Mouse (Mus musculus): ENCODE data around the gene Prkra.
"Not testable (repeated sequence)": the region's sequence is repeated elsewhere in the genome, so short reads cannot be mapped to it uniquely, and the experiment has no call there.

The Prkra gene

DNA sequence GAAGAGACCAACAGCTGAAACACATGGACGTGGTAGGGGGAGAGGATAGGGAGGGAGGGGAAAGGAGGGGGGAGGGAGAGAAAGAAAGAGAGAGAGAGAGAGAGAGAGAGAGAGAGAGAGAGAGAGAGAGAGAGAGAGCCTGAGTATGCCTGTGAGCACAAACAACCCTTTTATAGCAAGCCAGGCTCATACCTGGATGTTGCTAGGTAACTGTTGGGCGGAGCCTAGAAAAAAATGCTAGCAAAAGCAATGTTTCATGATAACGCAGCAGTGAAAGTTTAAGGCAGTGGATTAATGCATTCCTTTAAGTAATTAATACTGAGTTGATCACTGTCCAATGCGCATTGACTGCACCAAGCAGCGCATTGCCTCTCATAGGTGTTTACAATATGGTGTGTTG is 6.8 kb upstream of the Prkra start:
- DNase-seq = no peak

DNA sequence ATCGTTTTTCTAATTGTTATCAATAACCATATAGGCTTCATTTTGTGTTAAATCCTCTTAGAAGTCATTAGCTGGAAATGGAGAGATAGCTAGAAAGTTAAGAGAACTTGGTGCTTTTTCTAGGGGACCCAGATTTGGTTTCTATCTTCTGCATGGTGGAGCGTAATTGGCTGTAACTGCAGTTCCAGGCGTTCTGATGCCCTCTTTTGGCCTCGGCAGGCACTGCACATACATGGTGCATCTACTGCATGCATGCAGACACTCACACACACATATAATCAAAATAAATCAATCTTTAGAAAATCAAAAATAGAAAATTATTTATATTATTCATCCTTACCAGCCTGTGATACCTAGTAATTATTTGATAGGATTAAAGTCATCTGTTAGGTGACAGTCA is 5.3 kb upstream of the Prkra start:
- DNase-seq = no peak

DNA sequence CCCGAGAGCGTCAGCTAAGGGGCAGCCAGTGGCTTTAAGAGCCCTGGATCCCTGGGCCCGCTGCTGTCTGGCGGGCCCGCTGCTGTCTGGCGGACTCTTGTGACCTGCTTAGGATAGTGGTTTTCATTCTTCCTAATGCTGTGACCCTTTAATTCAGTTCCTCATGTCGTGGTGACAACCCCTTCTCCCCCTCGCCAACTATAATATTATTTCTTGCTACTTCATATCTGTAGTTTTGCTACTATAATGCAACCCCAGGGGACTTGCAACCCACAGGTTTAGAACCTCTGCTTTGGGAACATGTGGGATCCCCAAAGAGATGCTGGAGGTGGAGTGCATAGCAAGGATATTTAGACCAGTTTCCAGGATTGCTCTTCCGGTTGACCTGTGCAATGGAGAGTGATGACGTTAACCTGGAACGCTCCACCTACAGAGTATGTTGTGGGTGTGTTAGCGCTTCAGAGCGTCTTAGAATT is 889 bp upstream of the Prkra start:
- DNase-seq = no peak

DNA sequence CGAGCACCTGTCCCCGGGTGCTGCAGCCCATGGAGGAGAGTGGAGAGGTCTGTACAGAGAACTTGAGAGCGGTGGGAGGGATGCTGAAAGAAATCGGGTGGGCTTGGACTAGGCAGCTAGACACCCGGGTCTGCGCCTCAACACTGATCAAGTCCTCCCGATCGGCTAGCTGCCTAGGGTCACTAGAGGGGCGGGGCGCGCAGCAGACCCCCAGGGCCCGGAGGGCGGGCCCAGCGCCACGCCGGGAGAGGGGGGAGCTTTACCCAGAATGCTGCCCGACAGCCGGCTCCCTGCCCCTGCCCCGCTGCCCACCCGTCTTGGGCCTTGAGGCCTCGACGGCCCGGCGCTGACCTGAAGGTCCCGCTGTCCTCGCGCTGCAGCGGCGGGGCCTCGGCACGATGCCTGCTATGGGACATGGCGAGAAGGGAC is 360 bp downstream of the Prkra start:
- DNase-seq = no peak

DNA sequence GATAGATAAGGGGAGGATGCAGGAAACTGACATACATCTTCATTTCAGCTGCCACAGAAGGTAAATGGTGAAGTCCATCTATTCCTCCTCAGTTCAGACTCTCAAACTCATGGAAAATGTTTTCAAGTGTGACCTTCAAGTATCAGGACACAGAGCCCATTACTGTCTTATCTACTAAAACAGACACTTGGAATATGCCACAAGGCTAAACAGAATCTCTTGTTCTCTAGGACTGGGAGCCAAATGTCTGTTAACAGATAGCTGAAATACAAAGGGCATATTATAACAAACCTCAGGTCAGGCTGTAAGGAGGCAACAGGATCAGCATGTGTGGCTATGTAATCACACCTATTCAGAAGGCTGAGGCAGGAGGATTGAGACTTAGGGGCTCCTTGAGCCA is 4.0 kb downstream of the Prkra start:
- DNase-seq = no peak

DNA sequence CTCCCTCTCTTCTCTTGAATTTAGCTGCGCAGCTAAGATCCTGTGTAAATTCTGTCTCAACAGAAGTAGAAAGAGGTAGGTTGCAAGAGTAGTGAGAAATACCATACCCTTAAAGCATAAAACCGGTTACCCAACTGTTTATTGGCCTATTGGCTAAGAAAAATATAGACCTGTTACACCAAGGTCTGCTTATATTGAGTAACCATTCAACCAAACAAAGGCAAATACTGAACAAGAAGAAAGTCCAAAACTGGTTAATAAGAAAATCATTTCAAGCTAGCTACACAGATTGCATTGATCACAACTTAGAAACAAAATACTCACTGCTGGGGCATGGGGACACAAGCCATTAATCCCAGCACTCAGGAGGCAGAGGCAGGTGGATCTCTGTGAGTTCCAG is 8.2 kb downstream of the Prkra start:
- no peak for DNase-seq

DNA sequence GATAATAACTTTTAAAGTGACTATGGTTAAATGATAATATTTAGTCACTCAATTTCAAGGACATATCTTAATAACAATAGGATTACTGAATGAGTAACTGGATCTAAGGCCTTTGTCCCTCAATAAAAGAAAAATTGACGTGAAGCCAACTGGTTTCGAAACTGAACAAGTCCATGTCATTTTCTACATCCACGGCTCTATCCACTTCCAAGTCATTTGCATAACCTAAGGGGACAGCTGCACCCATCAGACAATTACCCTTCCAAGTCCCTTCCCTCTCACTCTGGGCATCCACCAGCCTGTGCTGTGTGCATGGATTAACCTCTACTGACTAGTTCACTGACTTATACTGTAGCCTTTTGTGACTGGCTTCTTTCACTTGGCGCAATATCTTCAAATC is 16.2 kb downstream of the Prkra start:
- no peak for DNase-seq

DNA sequence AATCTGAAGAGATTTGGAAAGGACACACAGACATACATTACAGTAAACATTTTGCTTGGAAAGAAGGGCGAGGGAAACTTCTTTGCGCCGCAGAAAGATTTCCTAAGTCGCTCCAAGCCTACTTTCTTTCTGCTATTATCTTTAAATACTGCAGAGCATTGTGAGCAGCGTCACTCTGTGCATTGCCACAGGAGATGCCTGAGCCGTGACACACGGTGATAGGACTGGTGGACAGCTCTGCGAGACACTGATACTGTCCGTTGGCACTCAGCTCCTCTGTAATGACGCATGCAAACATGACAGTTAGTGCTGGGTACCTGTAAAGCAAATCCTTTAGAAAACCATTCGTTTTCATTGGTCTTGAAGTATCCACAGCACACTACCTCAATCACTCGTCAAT is 17.5 kb downstream of the Prkra start:
- no peak for DNase-seq

DNA sequence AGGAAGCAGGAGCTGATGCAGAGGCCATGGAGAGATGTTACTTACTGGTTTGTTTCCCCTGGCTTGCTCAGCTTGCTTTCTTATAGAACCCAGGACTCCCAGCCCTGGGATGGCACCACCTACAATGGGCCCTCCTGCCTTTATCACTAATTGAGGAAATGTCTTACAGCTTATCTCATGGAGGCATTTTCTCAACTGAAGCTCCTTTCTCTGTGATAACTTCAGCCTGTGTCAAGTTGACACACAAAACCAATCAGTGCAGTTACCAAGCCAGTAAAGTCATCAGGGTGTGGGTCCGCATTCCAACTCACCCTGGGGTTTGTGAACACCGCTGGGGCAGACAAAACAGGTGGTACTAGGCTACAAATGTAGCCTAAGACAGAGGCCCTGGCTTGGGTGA is 25.5 kb downstream of the Prkra start:
- DNase-seq = not testable (repeated sequence)

DNA sequence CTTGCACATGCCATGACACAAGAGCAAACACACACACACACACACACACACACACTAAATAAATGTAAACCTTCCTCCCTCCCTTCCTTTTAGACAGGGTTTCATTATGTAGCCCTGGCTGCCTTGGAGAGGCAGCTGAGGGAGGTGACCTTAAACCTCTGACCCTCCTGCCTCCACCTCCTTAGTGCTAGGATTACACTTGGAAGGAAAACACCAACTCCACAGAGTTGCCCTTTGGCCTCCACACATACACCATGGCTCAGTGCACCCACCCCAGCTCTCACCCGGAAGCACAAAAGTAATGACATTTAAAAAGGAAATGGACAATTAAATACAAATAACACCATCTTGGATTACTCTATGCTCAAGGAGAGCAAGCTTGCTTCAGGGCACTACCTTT is 26.1 kb downstream of the Prkra start:
- no peak for DNase-seq

DNA sequence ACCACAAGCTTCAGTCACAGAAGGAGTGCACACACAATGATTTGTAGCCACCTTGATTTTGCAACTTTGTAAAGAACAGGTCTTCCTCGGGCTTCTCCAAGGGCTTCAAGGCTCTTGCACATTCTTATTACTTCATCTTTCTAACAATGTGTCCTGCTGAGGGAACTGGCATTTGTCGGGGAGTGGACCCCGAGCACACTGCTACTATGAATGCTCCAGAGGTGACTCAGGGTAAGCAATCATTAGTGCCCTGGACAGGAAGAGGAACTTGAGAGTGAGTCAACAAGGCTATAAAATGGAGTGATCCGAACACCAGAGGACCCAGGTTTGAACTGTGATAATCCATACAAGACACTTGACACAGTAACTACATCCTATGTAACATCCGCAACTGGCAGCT is 27.6 kb downstream of the Prkra start:
- no peak for DNase-seq

DNA sequence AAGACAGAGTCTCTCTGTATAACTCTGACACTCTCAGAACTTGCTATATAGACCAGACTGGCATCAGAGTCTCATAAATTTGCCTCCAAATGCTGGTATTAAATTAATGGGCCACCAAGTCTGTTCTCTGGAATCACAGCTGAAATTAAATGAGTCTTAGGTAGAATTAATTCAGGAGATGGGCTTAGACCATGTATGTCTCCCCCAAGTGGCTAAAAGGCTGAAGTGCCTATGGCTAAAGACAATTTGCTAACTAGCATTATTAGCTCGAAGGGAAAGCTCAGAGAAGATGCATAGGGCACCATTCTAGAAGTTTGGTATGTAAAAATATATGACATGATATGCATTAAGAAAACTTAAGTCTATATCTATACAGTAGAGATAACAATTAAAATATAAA is 29.7 kb downstream of the Prkra start:
- peak; percentile 56 for DNase-seq

DNA sequence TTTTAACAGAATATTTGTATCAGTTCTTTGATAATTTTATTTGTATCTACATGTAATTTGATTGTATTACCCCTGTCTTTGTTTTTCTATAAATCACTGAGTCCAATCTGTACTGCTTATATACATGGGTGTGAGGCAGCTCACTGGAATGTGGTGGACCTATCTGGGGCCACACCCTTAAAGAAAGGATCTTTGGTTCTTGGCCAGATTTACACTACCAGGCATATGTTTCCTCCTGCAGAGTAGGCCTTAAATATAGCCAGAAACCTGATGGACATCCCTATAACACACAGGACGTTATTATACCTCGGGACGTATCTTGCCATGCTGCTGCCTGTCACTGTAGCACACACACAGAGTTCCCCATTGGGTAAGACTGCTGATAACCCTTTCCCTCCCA is 35.8 kb downstream of the Prkra start:
- DNase-seq = no peak

DNA sequence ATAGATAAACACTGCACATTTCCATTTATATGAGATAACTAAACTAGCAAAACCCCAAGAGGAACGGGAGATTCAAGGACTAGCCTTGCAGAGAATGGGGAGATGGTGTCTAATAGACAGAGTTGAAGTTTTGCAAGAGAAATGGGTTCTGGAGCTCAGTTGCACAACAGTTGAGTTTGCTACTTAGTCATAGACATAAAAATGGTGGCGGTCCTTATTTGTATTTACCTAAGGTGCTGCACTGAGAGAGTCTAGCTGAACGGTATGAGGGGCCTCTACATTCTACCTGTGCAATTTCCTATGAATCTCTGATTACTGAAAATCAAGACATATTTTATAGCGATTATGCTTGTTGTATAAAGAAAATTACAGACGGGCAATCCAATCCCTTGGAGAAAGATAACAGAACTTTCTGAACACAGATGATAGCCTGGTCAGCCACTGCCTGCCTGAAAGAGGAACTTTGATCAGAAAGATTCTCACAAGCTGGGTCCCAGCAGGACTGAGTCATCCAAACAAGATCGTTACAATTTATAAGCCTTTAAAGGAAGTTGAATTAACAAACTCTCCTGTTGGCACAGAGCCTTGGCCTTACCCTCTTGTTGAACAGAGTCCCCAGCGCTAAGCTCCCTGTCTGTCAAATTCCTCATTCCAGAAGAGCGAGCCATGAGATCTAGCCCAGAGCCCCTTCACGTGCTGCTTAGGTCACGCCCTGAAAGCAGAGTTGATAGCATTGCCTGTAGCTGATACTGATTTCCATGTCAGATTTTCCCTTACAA is 37.3 kb downstream of the Prkra start:
- no peak for DNase-seq

DNA sequence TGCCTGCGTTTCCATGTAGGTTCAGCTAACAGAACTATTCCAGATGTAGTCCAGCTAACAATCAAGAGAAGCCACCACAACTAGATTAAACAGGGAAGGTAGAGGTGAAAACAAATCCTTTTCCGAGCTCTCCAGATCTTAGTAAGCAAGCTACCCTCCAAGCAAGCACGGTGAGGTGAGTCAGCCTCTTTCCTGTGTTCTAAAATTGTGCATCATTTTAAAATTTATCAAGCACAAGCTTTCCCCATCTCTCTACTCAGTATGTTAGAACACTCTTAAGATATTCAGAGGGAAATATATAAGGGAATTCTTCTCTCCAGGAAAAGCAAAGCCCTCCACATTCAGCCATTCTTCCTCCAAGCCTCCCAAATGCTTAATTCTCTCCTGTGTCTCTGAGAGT is 41.1 kb downstream of the Prkra start:
- DNase-seq = no peak

DNA sequence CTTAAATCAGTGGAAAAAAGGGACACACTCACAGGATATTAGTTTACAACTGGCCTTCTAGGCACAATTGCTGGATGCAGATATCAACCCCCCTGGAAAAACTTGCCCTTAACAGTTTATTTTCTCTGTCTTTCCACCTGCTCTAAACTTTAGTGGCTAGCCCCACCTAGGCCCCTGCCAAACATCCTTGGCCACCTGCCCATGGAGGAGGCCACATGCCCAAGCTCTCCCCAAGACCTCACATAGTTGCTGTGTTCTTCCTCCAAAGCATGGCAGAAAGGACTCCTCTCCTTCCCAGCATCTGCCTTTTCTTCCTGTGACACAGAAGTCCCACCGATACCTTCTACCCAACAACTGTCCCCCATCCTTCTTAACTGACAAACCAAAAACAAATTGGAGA is 45.6 kb downstream of the Prkra start:
- no peak for DNase-seq

DNA sequence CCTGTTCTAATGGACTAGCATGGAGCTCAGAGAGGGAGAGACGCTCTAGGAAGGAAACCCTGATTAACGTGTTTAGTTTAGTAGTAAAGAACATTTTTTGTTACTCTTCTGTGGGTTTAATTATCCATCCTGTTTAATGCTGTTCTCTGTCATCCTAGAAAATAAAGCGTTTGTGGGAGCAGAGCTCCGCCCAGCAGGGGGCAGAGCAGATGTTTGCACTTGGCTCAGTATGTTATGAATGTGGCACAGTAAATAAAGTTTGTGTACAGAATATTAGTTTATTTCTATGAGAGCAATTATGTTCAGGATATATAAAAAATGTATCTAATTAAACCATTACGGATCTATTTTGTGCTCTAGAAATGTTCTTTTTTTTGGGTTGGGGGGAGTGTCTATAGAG is 48.6 kb downstream of the Prkra start:
- no peak for DNase-seq

DNA sequence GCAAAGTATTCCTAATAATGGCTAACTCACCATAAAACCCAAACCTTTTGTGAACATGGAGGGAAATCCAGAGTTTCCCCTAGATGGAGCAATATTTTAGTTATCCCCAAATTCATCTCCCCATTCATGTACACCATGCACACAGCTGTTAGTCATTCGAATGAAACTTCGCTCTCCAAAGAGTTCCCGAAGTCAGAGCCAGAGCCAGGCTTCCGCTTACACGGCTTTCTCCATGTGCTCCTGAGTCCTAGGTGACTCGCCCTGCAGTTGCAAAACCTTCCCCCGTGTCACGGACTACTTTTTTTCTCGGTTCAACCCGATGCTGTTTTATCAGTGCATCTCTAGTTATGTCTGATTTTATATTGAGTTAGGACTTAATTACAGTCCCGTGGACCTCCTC is 50.3 kb downstream of the Prkra start:
- no peak for DNase-seq

DNA sequence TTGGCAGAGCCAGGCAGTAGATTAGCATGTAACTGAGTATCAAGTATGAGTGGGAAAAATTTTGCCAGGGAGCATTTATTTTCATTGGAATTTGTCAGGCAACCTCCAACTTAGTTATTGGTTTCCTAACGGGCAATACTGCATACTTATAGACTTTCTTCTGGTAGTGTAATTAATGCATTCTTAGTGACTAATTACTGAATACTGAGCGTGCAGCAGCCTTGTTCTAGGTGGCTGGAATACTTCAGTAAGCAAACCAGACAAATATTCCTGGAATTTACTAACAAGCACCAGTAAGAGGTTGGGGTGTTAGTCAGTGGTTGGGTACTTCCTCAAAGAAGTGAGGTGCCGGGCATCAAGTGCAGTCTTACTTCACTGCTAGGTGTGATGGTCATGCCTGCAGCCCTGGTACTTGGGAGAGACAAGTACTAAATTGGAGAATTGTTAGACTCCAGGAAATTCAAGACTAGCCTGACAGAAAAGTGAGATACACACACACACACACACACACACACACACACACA is 55.4 kb downstream of the Prkra start:
- DNase-seq = no peak

DNA sequence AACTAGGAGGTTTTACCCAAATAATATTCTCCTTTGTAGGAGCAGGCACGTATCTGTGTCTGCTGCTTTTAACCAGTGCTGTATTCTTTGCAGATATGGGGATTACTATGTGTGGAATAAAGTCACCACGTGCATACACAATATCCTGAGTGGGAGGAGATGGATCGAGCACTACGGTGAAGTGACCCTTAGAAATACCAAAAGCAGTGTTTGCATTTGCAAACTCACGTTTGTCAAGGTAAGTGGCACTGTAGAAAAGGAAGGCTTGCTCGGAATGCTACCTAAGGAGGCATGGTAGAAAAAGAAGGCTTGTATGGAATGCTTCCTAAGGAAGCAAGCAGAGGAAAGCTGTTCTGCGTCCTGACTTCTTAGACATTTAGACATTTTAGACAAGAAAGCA is 57.6 kb downstream of the Prkra start:
- DNase-seq = no peak

DNA sequence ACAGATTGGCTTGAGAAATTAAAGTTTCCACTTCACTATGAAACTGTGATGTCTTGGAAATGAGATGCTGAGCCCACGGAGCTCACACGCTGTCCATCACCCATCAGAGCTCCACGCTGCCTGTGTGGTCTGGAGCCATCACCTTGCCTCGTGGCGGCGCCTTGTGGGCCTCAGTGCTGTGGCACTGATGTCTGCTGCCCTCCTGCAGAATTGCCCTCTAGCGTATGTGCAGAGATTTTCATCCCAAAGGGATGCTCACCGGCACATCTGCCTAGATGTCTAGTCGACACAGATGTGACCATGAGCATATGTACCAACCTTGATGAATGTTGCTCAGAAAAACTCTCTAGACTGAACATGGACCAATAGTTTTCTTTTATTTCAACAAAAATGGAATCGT is 60.9 kb downstream of the Prkra start:
- no peak for DNase-seq

DNA sequence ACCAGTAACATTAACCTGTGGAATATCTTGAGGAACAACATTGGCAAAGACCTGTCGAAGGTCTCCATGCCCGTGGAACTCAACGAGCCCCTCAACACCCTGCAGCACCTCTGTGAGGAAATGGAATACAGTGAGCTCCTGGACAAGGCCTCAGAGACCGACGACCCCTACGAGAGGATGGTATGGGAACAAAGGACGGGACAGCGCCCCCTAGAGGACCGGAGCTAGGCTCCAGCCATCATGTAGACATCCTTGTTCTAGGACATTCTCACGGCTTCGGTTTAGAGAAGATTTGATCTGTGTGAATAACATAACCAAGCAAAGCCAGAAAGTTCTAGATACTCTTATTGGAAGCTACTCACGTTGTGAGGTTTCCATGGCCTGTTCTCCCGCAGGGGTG is 62.7 kb downstream of the Prkra start:
- no peak for DNase-seq

Data from kidney, adult 9 months (tissue).